Mouse (Mus musculus) midbrain, embryonic 15.5 days (tissue): Measurements from ENCODE around the gene Ndufs8. TPM values are rescaled to one million over a fixed set of nuclear protein-coding genes. Genes with fewer than 3 reads are reported as not detected.

Experiments used
- ATAC-seq: fragments of 200-750 bp; cut with Nextera tagmentation; replicated peaks from 2 replicates; pipeline ENCODE4 v1.8.0; 2017; ENCODE audit warnings: moderate TSS enrichment
- H3K27ac ChIP-seq: fragments of 300-500 bp; sonication (generic); 2 replicates; pipeline ENCODE4 v1.5.1; 2015; ENCODE audit warnings: mild to moderate bottlenecking, inconsistent platforms
- H3K27me3 ChIP-seq: fragments of 300-500 bp; sonication (generic); replicated peaks from 2 replicates; pipeline ENCODE4 v1.6.1; 2015; ENCODE audit warnings: inconsistent platforms
- H3K36me3 ChIP-seq: fragments of 300-500 bp; sonication (generic); replicated peaks from 2 replicates; pipeline ENCODE4 v1.6.1; 2015; ENCODE audit warnings: inconsistent platforms
- H3K4me1 ChIP-seq: fragments of 300-500 bp; sonication (generic); 2 replicates; pipeline ENCODE4 v1.6.1; 2015; ENCODE audit warnings: inconsistent platforms
- H3K4me2 ChIP-seq: fragments of 300-500 bp; sonication (generic); 2 replicates; pipeline ENCODE4 v1.6.1; 2015; ENCODE audit warnings: inconsistent platforms, mild to moderate bottlenecking, moderate library complexity
- H3K4me3 ChIP-seq: fragments of 300-500 bp; sonication (generic); 2 replicates; pipeline ENCODE4 v1.5.1; 2015; ENCODE audit warnings: mild to moderate bottlenecking, inconsistent platforms
- H3K9ac ChIP-seq: fragments of 300-500 bp; sonication (generic); 2 replicates; pipeline ENCODE4 v1.6.1; 2015; ENCODE audit warnings: mild to moderate bottlenecking, inconsistent platforms
- H3K9me3 ChIP-seq: fragments of 300-500 bp; sonication (generic); 2 replicates; pipeline ENCODE4 v1.6.1; 2016; ENCODE audit warnings: inconsistent platforms
- WGBS: fragments of 180-500 bp; shearing (Covaris S2); methylation state at CpG from one replicate; pipeline ENCODE4 v1.1.7; 2015; ENCODE audit warnings: mixed read lengths; 5-methylcytosine and 5-hydroxymethylcytosine counted together
- polyA plus RNA-seq: library from polyadenylated mRNA; unstranded; fragments of >200 nt; fragmentation: Nextera tagmentation; extraction: Ambion mirVana; gene quantifications from 2 replicates; pipeline ENCODE4 v1.2.1, GENCODE M21; 2015

Ndufs8 gene
- polyA plus RNA-seq, 1 experiment from 2014 or later: 246 TPM

- Histone ChIP-seq H3K4me3 (no peak overlapping the region), H3K9ac (no peak overlapping the region), H3K27ac (no peak overlapping the region), H3K4me1 (no peaks in the 10 kb centered on the region), H3K36me3 (no peaks in the 10 kb centered on the region), H3K4me2 (no peak overlapping the region), H3K27me3 (no peaks in the 10 kb centered on the region), H3K9me3 (no peaks in the 10 kb centered on the region)
- ATAC-seq: no peak
Observed at GRCm38 (mm10) chr19:3871468-3871867, 41.1 kb downstream of the Ndufs8 start.

DNA sequence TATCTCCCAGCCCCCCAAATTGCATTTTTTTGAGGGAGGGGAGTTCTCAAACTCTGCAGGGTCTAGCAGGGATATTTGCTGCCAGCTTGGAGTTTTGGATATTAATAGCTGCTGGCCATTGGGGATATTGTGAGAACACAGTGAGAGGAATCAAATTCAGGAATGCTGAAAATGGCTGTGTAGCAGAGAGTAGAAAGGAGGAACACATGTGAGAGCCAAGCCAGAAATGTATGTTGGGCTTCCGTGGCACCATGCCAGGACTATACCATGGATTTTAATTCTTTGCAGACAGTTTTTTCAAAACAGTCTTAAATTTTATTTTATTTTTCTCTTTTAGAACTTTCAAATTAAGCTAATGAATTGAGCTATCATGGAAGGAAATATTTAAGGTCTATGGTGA, 44.3 kb downstream of the Ndufs8 start:
- no peak overlapping the region for H3K9ac ChIP-seq
- no peaks in the 10 kb centered on the region for H3K4me1 ChIP-seq
- H3K4me2 ChIP-seq: no peak overlapping the region
- H3K27me3 ChIP-seq: no peaks in the 10 kb centered on the region
- H3K27ac ChIP-seq: no peak overlapping the region
- WGBS: 97% methylated on average over 1 of the region's 1 CpGs
- peaks cover 3% of the 10 kb centered on the region; the same call in 1 of the 2 replicates for H3K36me3 ChIP-seq
- no peaks in the 10 kb centered on the region for H3K9me3 ChIP-seq
- H3K4me3 ChIP-seq: no peak overlapping the region
- ATAC-seq: no peak

DNA sequence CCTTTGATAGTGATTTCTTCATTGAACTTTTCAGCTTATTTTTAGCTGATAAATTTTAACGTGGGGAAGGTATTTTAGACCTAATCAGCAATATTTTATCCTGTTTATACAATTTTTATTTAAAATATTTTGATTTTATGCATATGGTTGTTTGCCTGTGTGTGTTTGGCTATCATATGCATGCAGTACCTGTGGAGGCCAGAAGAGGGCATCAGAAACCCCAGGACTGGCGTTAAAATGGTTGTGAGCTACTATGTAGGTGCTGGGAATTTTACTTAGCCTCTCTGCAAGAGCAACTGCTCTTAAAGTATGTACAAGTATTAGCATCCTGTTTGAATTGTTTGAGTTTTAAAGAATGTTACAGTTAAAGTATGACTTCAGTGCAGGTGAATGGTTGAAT, 47.6 kb downstream of the Ndufs8 start:
- 91% methylated on average over 2 of the region's 2 CpGs for WGBS
- no peak for ATAC-seq
- Histone ChIP-seq H3K36me3 (peaks cover 3% of the 10 kb centered on the region; the same call in 1 of the 2 replicates), H3K4me1 (no peaks in the 10 kb centered on the region), H3K4me3 (no peak overlapping the region), H3K27me3 (no peaks in the 10 kb centered on the region), H3K27ac (no peak overlapping the region), H3K4me2 (no peak overlapping the region), H3K9me3 (no peaks in the 10 kb centered on the region), H3K9ac (no peak overlapping the region)

DNA sequence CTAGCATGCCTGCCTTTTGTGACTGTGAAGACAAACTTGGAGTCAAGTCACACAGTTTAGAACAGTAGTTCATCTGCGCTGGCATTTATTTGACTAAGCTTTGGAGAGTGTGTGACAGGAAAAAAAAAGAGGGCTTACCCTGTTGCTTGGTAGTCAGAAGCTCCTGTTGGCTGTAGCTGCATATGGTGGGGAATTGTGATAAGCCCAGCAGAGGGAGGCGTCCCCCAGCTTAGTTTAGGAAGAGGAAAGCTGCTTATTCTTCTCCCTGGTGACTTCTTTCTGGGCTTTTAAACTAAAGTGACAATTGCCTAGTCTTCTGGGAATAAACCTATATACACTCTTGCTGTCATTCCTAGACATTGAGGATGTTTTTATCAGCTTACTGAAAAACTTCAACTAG, 49.9 kb downstream of the Ndufs8 start:
- peaks cover 3% of the 10 kb centered on the region; the same call in 1 of the 2 replicates for H3K36me3 ChIP-seq
- no peak overlapping the region for H3K4me2 ChIP-seq
- ATAC-seq: no peak
- no peaks in the 10 kb centered on the region for H3K4me1 ChIP-seq
- no peak overlapping the region for H3K4me3 ChIP-seq
- H3K27ac ChIP-seq: no peak overlapping the region
- no peaks in the 10 kb centered on the region for H3K9me3 ChIP-seq
- no peak overlapping the region for H3K9ac ChIP-seq
- 64% methylated on average over 2 of the region's 2 CpGs for WGBS
- no peaks in the 10 kb centered on the region for H3K27me3 ChIP-seq

Other genes starting within 250 kb of the Ndufs8 start
- gene Lrp5, start 226.2 kb downstream of the Ndufs8 start, polyA plus RNA-seq: 1.1 and 1.4 TPM in 2 replicates
- 34.6 and 35.9 TPM in 2 replicates for gene 1810055G02Rik, start 204.5 kb downstream of the Ndufs8 start, polyA plus RNA-seq
- 51.9 and 59.9 TPM in 2 replicates for gene Kmt5b, start 145.4 kb downstream of the Ndufs8 start, polyA plus RNA-seq
- 65.6 and 66.3 TPM in 2 replicates for gene Chka, start 61.0 kb downstream of the Ndufs8 start, polyA plus RNA-seq
- gene Tcirg1, start 5.6 kb downstream of the Ndufs8 start, polyA plus RNA-seq: 12.7 and 14.6 TPM in 2 replicates
- gene Aldh3b1, start 17.0 kb upstream of the Ndufs8 start, polyA plus RNA-seq: 1.9 TPM in 2 replicates
- gene Unc93b1, start 22.4 kb upstream of the Ndufs8 start, polyA plus RNA-seq: 11.7 and 11.8 TPM in 2 replicates
- not detected in 2 replicates for gene Aldh3b3, start 45.9 kb upstream of the Ndufs8 start, polyA plus RNA-seq
- gene Aldh3b2, start 59.6 kb upstream of the Ndufs8 start, polyA plus RNA-seq: 0.43 and 0.67 TPM in 2 replicates
- 1.7 and 2.2 TPM in 2 replicates for gene Acy3, start 73.8 kb upstream of the Ndufs8 start, polyA plus RNA-seq
- not detected in 2 replicates for gene Tbx10, start 80.0 kb upstream of the Ndufs8 start, polyA plus RNA-seq
- 30.6 and 33.4 TPM in 2 replicates for gene Nudt8, start 87.8 kb upstream of the Ndufs8 start, polyA plus RNA-seq
- 6.5 and 8.3 TPM in 2 replicates for gene Gm49405, start 87.9 kb upstream of the Ndufs8 start, polyA plus RNA-seq
- 8.4 and 12.1 TPM in 2 replicates for gene Doc2g, start 90.5 kb upstream of the Ndufs8 start, polyA plus RNA-seq
- 229 and 239 TPM in 2 replicates for gene Ndufv1, start 100.0 kb upstream of the Ndufs8 start, polyA plus RNA-seq
- gene Gstp1, start 125.2 kb upstream of the Ndufs8 start, polyA plus RNA-seq: 513 and 520 TPM in 2 replicates
- gene Gstp2, start 133.2 kb upstream of the Ndufs8 start, polyA plus RNA-seq: 2.7 and 5.6 TPM in 2 replicates
- gene Gstp3, start 146.8 kb upstream of the Ndufs8 start, polyA plus RNA-seq: not detected in 2 replicates
- 0.22 TPM in 1 of 2 replicates, not detected in the other for gene Cabp2, start 168.8 kb upstream of the Ndufs8 start, polyA plus RNA-seq
- gene Cdk2ap2, start 184.4 kb upstream of the Ndufs8 start, polyA plus RNA-seq: 92.3 and 92.9 TPM in 2 replicates
- 97.7 and 102 TPM in 2 replicates for gene Pitpnm1, start 187.2 kb upstream of the Ndufs8 start, polyA plus RNA-seq
- gene Aip, start 213.1 kb upstream of the Ndufs8 start, polyA plus RNA-seq: 99.5 and 101 TPM in 2 replicates
- gene Gpr152, start 227.0 kb upstream of the Ndufs8 start, polyA plus RNA-seq: 0.04 TPM in 1 of 2 replicates, not detected in the other
- 0.22 and 0.28 TPM in 2 replicates for gene Cabp4, start 231.3 kb upstream of the Ndufs8 start, polyA plus RNA-seq
- gene Coro1b, start 235.8 kb upstream of the Ndufs8 start, polyA plus RNA-seq: 127 and 139 TPM in 2 replicates
- gene Ptprcap, start 240.8 kb upstream of the Ndufs8 start, polyA plus RNA-seq: 0.26 and 0.96 TPM in 2 replicates